Mouse (Mus musculus) forebrain, embryonic 16.5 days (tissue): ENCODE results near the gene Prkce. TPM values are rescaled to one million over a fixed set of nuclear protein-coding genes. Genes with fewer than 3 reads are reported as not detected.
A peak's percentile ranks its signal among the peaks of the same experiment; 100 is the strongest.

Source experiments
- ATAC-seq: fragments of 200-750 bp; cut with Nextera tagmentation; 2 replicates; pipeline ENCODE4 v1.8.0; 2017; ENCODE audit warnings: mild to moderate bottlenecking, moderate library complexity
- H3K27ac ChIP-seq: fragments of 300-500 bp; sonication (generic); 2 replicates; pipeline ENCODE4 v1.5.1; 2014; ENCODE audit warnings: low read length, control low read depth
- H3K27me3 ChIP-seq: fragments of 300-500 bp; sonication (generic); replicated peaks from 2 replicates; pipeline ENCODE4 v1.6.1; 2014; ENCODE audit warnings: low read length; ENCODE audit not compliant: control insufficient read depth, insufficient read depth
- H3K36me3 ChIP-seq: fragments of 300-500 bp; sonication (generic); 2 replicates; pipeline ENCODE4 v1.6.1; 2014; ENCODE audit not compliant: control insufficient read depth, insufficient read depth
- H3K4me1 ChIP-seq: fragments of 300-500 bp; sonication (generic); replicated peaks from 2 replicates; pipeline ENCODE4 v1.6.1; 2014; ENCODE audit warnings: low read length; ENCODE audit not compliant: control insufficient read depth, insufficient read depth
- H3K4me2 ChIP-seq: fragments of 300-500 bp; sonication (generic); 2 replicates; pipeline ENCODE4 v1.6.1; 2014; ENCODE audit warnings: mild to moderate bottlenecking, low read length, control low read depth
- H3K4me3 ChIP-seq: fragments of 300-500 bp; sonication (generic); replicated peaks from 2 replicates; pipeline ENCODE4 v1.5.1; 2014; ENCODE audit warnings: mild to moderate bottlenecking, low read length, control low read depth
- H3K9ac ChIP-seq: fragments of 300-500 bp; sonication (generic); replicated peaks from 2 replicates; pipeline ENCODE4 v1.6.1; 2014; ENCODE audit warnings: low read depth, low read length, control low read depth
- H3K9me3 ChIP-seq: fragments of 300-500 bp; sonication (generic); 2 replicates; pipeline ENCODE4 v1.6.1; 2016; ENCODE audit warnings: low read length; ENCODE audit not compliant: control insufficient read depth
- WGBS: fragments of 180-500 bp; shearing (Covaris S2); extraction: QIAGEN DNeasy Blood & Tissue Kit; methylation state at CpG from one replicate; pipeline ENCODE4 v1.1.7; 2014; 5-methylcytosine and 5-hydroxymethylcytosine counted together
- polyA plus RNA-seq: library from polyadenylated mRNA; unstranded; fragments of >200 nt; fragmentation: Nextera tagmentation; extraction: Ambion mirVana; gene quantifications from 2 replicates; pipeline ENCODE4 v1.2.1, GENCODE M21; 2015

Gene Prkce
- polyA plus RNA-seq, 1 experiment from 2014 or later, result 42.9 TPM

DNA sequence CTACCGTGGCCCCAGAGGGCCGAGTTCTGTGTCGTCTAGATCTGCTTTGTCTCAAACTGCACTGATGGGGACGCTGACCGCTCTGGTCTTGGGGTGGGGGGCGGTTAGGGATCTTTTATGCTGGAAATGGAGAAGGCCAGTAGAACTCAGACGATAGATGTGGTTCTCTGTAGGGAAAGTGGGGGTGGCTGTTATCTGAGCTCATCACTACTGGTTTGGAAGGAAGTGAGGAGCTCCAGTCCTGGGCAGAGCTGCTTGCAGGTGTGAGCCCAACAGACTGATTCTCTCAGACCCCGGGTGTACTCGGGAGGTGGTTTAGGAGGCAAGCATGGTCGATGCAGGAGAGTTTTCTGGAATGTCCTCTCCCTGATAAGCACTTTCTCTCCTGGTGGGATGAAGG, 157.7 kb downstream of the Prkce start:
- no peaks in the 10 kb centered on the region for H3K9me3 ChIP-seq

DNA sequence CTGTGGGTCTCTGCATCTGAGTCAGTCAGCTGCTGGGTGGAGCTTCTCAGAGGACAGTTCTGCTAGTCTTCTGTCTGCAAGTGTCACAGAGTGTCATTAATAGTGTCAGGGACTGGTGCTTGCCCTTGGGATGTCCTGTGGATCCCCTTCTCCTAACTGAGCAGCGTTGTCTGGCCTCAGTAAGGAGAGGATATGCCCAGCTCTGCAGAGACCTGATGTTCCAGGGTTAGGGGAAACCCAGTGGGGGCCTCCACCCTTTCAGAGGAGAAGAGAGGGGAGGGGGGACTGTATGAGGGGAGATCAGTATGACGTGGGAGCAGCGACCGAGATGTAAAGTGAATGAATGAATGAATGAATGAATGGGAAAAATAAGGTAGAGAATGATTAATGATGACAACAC, 160.4 kb downstream of the Prkce start:
- no peak overlapping the region for H3K4me3 ChIP-seq
- no peaks in the 10 kb centered on the region for H3K9me3 ChIP-seq
- no peak overlapping the region for H3K9ac ChIP-seq
- H3K36me3 ChIP-seq, result no peaks in the 10 kb centered on the region
- no peak overlapping the region for H3K4me2 ChIP-seq
- no peak for ATAC-seq
- H3K4me1 ChIP-seq, result peaks cover 13% of the 10 kb centered on the region
- no peaks in the 10 kb centered on the region for H3K27me3 ChIP-seq
- 79% methylated on average over 4 of the region's 4 CpGs for WGBS
- H3K27ac ChIP-seq, result no peak overlapping the region

More for the DNA sequence above, 157.7 kb downstream of the Prkce start:
- H3K27me3 ChIP-seq, result no peaks in the 10 kb centered on the region
- 82% methylated on average over 10 of the region's 10 CpGs for WGBS
- no peak overlapping the region for H3K4me3 ChIP-seq
- no peak for ATAC-seq
- no peak overlapping the region for H3K27ac ChIP-seq
- H3K4me1 ChIP-seq, result peaks cover 13% of the 10 kb centered on the region
- H3K36me3 ChIP-seq, result no peaks in the 10 kb centered on the region
- H3K4me2 ChIP-seq, result no peak overlapping the region
- no peak overlapping the region for H3K9ac ChIP-seq

- no peaks in the 10 kb centered on the region for H3K36me3 ChIP-seq
- H3K27me3 ChIP-seq, result no peaks in the 10 kb centered on the region
- 38% methylated on average over 16 of the region's 16 CpGs for WGBS
- H3K4me3 ChIP-seq, result no peak overlapping the region
- peak; percentile 27; the same call in 1 of the 2 replicates for ATAC-seq
- no peak overlapping the region for H3K4me2 ChIP-seq
- H3K27ac ChIP-seq, result no peak overlapping the region
- peaks cover 13% of the 10 kb centered on the region for H3K4me1 ChIP-seq
- H3K9me3 ChIP-seq, result no peaks in the 10 kb centered on the region
- no peak overlapping the region for H3K9ac ChIP-seq
Measured at GRCm38 (mm10) chr17:86329273-86330075, 161.9 kb downstream of the Prkce start.

GRCm38 (mm10) chr17:86330076-86330955, 162.7 kb downstream of the Prkce start:
- Histone ChIP-seq H3K27me3 (no peaks in the 10 kb centered on the region), H3K27ac (no peak overlapping the region), H3K9ac (no peak overlapping the region), H3K36me3 (no peaks in the 10 kb centered on the region), H3K4me2 (no peak overlapping the region), H3K9me3 (no peaks in the 10 kb centered on the region), H3K4me1 (peaks cover 13% of the 10 kb centered on the region), H3K4me3 (no peak overlapping the region)
- ATAC-seq, result peak; percentile 31; the same call in 1 of the 2 replicates
- WGBS, result 46% methylated on average over 16 of the region's 16 CpGs

GRCm38 (mm10) chr17:86331835-86332234, 164.2 kb downstream of the Prkce start:
- Histone ChIP-seq H3K27me3 (no peaks in the 10 kb centered on the region), H3K4me3 (no peak overlapping the region), H3K4me1 (peaks cover 13% of the 10 kb centered on the region), H3K27ac (no peak overlapping the region), H3K36me3 (no peaks in the 10 kb centered on the region), H3K9ac (no peak overlapping the region), H3K9me3 (no peaks in the 10 kb centered on the region), H3K4me2 (no peak overlapping the region)
- ATAC-seq, result no peak
- 85% methylated on average over 8 of the region's 8 CpGs for WGBS

- H3K27ac ChIP-seq, result no peak overlapping the region
- no peak for ATAC-seq
- WGBS, result 68% methylated on average over 4 of the region's 4 CpGs
- no peak overlapping the region for H3K4me3 ChIP-seq
- peaks cover 3% of the 10 kb centered on the region for H3K4me1 ChIP-seq
- H3K4me2 ChIP-seq, result no peak overlapping the region
- no peaks in the 10 kb centered on the region for H3K9me3 ChIP-seq
- H3K9ac ChIP-seq, result no peak overlapping the region
- no peaks in the 10 kb centered on the region for H3K27me3 ChIP-seq
- no peaks in the 10 kb centered on the region for H3K36me3 ChIP-seq
Measured at GRCm38 (mm10) chr17:86334990-86335389, 167.4 kb downstream of the Prkce start.

DNA sequence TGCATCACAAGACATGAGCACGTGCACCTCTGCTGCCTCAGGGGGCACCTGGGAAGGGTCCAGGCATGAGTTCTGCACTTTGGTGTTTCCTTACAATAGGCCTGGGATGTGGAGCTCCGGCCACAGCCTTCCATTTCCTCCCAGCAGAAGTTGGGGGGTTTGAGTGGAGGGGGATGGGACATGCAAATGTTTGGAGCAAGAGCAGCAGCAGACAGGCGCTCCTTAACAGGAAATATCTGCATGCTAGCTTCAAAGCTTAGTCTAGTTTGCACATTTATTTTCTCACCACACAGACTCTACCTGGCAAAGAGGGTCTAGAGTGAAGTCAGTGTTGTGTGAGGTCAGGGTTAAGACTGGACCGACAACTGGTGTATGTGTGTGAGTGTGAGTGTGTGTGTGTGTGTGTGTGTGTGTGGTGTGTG, 169.1 kb downstream of the Prkce start:
- no peak overlapping the region for H3K4me3 ChIP-seq
- WGBS, result 78% methylated on average over 4 of the region's 4 CpGs
- no peaks in the 10 kb centered on the region for H3K36me3 ChIP-seq
- H3K27ac ChIP-seq, result no peak overlapping the region
- ATAC-seq, result no peak
- H3K27me3 ChIP-seq, result no peaks in the 10 kb centered on the region
- no peaks in the 10 kb centered on the region for H3K9me3 ChIP-seq
- no peak overlapping the region for H3K9ac ChIP-seq
- no peak overlapping the region for H3K4me2 ChIP-seq
- no peaks in the 10 kb centered on the region for H3K4me1 ChIP-seq

GRCm38 (mm10) chr17:86337076-86337475, 169.5 kb downstream of the Prkce start:
- 81% methylated on average over 3 of the region's 3 CpGs for WGBS
- H3K36me3 ChIP-seq, result no peaks in the 10 kb centered on the region
- H3K27me3 ChIP-seq, result no peaks in the 10 kb centered on the region
- no peak overlapping the region for H3K4me3 ChIP-seq
- H3K9me3 ChIP-seq, result no peaks in the 10 kb centered on the region
- H3K27ac ChIP-seq, result no peak overlapping the region
- H3K4me1 ChIP-seq, result no peaks in the 10 kb centered on the region
- H3K9ac ChIP-seq, result no peak overlapping the region
- no peak overlapping the region for H3K4me2 ChIP-seq
- ATAC-seq, result no peak

- no peaks in the 10 kb centered on the region for H3K36me3 ChIP-seq
- H3K9ac ChIP-seq, result no peak overlapping the region
- ATAC-seq, result no peak
- H3K4me1 ChIP-seq, result no peaks in the 10 kb centered on the region
- no peak overlapping the region for H3K4me3 ChIP-seq
- no peak overlapping the region for H3K27ac ChIP-seq
- WGBS, result 76% methylated on average over 5 of the region's 5 CpGs
- H3K27me3 ChIP-seq, result no peaks in the 10 kb centered on the region
- H3K4me2 ChIP-seq, result no peak overlapping the region
- H3K9me3 ChIP-seq, result no peaks in the 10 kb centered on the region
Measured at GRCm38 (mm10) chr17:86338328-86338727, 170.7 kb downstream of the Prkce start.
